ENCODE assay signal across 8 mouse cellular contexts in the genomic region with DNA sequence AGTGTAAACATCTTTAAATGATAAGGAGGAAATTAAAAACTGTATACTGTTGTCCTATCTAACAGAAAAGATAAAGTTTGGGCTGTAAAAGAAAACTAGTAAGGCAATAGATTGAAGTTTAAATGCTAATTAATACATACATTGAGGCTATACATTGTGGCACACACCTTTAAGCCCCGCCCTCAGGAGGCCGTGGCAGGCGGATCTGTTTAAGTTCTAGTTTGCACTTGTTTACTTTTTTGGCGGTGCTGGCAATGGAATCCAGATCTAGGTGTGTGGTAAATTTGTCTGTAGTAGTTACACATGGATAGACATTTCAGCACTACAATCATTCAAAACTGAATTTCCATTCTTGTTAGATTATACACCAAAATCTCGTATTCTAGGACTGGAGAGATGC. TPM values are rescaled to one million over a fixed set of nuclear protein-coding genes. Genes with fewer than 3 reads are reported as not detected.
A peak's percentile ranks its signal among the peaks of the same experiment; 100 is the strongest.
DNase-seq lines count a peak whose midpoint lies in the region; ATAC-seq and TF ChIP-seq lines count a peak whose summit lies in the region.

No protein-coding gene starts in this region.

- TF ChIP-seq POLR2A in bone marrow, adult 2 months (IDR thresholded peaks at IDR 0.05; ENCODE audit: borderline replicate concordance, control insufficient read depth, low read depth, low read length) = no peak
- TF ChIP-seq POLR2A in thymus, adult 2 months (IDR thresholded peaks at IDR 0.05; ENCODE audit: control insufficient read depth, extremely low read depth, insufficient read depth, low read length, poor library complexity) = no peak

- intact Hi-C loops in heart, postnatal 14 days (cut with DNase I) = no loop called here

- no peaks in the 10 kb centered on the region for H3K27me3 ChIP-seq in heart, embryonic 16.5 days (ENCODE audit: control insufficient read depth, insufficient read depth, low read length)
- H3K27me3 ChIP-seq in hindbrain, embryonic 14.5 days (ENCODE audit: control insufficient read depth, insufficient read depth, low read length) = no peaks in the 10 kb centered on the region
- no peaks in the 10 kb centered on the region for H3K27me3 ChIP-seq in midbrain, embryonic 14.5 days (ENCODE audit: control insufficient read depth, insufficient read depth, low read length)
- no peaks in the 10 kb centered on the region for H3K27me3 ChIP-seq in thymus, adult 2 months (ENCODE audit: control insufficient read depth, insufficient read depth, low read length)

- H3K9ac ChIP-seq in heart, embryonic 16.5 days (ENCODE audit: low read length) = peak overlapping the region; percentile 94; the same call in 1 of the 2 replicates
- H3K9ac ChIP-seq in hindbrain, embryonic 14.5 days = peak overlapping the region; percentile 91
- peak overlapping the region; percentile 74; the same call in 1 of the 2 replicates for H3K9ac ChIP-seq in midbrain, embryonic 14.5 days (replicated peaks; ENCODE audit: low read length)

- peaks cover 7% of the 10 kb centered on the region for H3K4me1 ChIP-seq in heart, embryonic 16.5 days (ENCODE audit: control insufficient read depth, insufficient read depth, low read length)
- H3K4me1 ChIP-seq in bone marrow, adult 2 months (ENCODE audit: control insufficient read depth, insufficient read depth, low read length) = no peaks in the 10 kb centered on the region
- peaks cover 14% of the 10 kb centered on the region for H3K4me1 ChIP-seq in hindbrain, embryonic 14.5 days (replicated peaks; ENCODE audit: control insufficient read depth, insufficient read depth, low read length)
- H3K4me1 ChIP-seq in midbrain, embryonic 14.5 days (ENCODE audit: control insufficient read depth, insufficient read depth, low read length) = peaks cover 13% of the 10 kb centered on the region
- no peaks in the 10 kb centered on the region; the same call in 1 of the 2 replicates for H3K4me1 ChIP-seq in thymus, adult 2 months (replicated peaks; ENCODE audit: control insufficient read depth, insufficient read depth, low read length)

- peak overlapping the region; percentile 75 for H3K4me2 ChIP-seq in heart, embryonic 16.5 days (ENCODE audit: low read depth, low read length)
- H3K4me2 ChIP-seq in hindbrain, embryonic 14.5 days (replicated peaks) = peak overlapping the region; percentile 59
- H3K4me2 ChIP-seq in midbrain, embryonic 14.5 days (ENCODE audit: low read length) = peak overlapping the region; percentile 58

- no peak for TF ChIP-seq CTCF in bone marrow, adult 2 months (IDR thresholded peaks at IDR 0.05; ENCODE audit: control insufficient read depth, insufficient read depth, low read length)
- TF ChIP-seq CTCF in thymus, adult 2 months (IDR thresholded peaks at IDR 0.05; ENCODE audit: borderline replicate concordance, control insufficient read depth, extremely low read depth, insufficient read depth, low read length, poor library complexity) = no peak

- H3K9me3 ChIP-seq in heart, embryonic 16.5 days (replicated peaks; ENCODE audit: control insufficient read depth, low read length) = 0 out of 2 replicates have a peak, but pooled peaks cover 3% of the 10 kb centered on the region
- H3K9me3 ChIP-seq in hindbrain, embryonic 14.5 days (ENCODE audit: control insufficient read depth, low read length) = 0 out of 2 replicates have a peak, but pooled peaks cover 8% of the 10 kb centered on the region
- 0 out of 2 replicates have a peak, but pooled peaks cover 5% of the 10 kb centered on the region for H3K9me3 ChIP-seq in midbrain, embryonic 14.5 days (ENCODE audit: control insufficient read depth, low read length)

- DNase-seq in heart, postnatal 14 days = no peak
- no peak for DNase-seq in hindbrain, embryonic 14.5 days (ENCODE audit: low spot score)
- DNase-seq in midbrain, embryonic 14.5 days = no peak
- no peak for DNase-seq in right cerebral cortex, adult 2 months (ENCODE audit: low spot score in 2 of 2)
- no peak for DNase-seq in thymus, adult 2 months
- DNase-seq in kidney, adult 18-20 months = no peak

- 58% methylated on average over 5 of the region's 5 CpGs for WGBS in heart, embryonic 16.5 days
- WGBS in bone marrow, adult 2 months = 60% methylated on average over 5 of the region's 5 CpGs
- WGBS in hindbrain, embryonic 14.5 days = 80% methylated on average over 5 of the region's 5 CpGs
- WGBS in midbrain, embryonic 14.5 days = 80% methylated on average over 5 of the region's 5 CpGs
- WGBS in thymus, adult 2 months = 79% methylated on average over 5 of the region's 5 CpGs

- H3K4me3 ChIP-seq in heart, embryonic 16.5 days (ENCODE audit: low read length) = peak overlapping the region; percentile 95
- H3K4me3 ChIP-seq in bone marrow, adult 2 months (replicated peaks; ENCODE audit: control insufficient read depth, low read depth, low read length) = peak overlapping the region; percentile 35
- H3K4me3 ChIP-seq in hindbrain, embryonic 14.5 days (replicated peaks; ENCODE audit: low read length) = peak overlapping the region; percentile 83
- peak overlapping the region; percentile 60 for H3K4me3 ChIP-seq in midbrain, embryonic 14.5 days (replicated peaks; ENCODE audit: low read depth, low read length)
- no peak overlapping the region for H3K4me3 ChIP-seq in thymus, adult 2 months (ENCODE audit: control insufficient read depth, insufficient read depth, low read length)

- no peak overlapping the region for H3K27ac ChIP-seq in heart, embryonic 16.5 days (ENCODE audit: low read length)
- H3K27ac ChIP-seq in bone marrow, adult 2 months (ENCODE audit: control insufficient read depth, insufficient read depth, low read depth, low read length, poor library complexity) = no peak overlapping the region
- no peak overlapping the region for H3K27ac ChIP-seq in hindbrain, embryonic 14.5 days
- no peak overlapping the region for H3K27ac ChIP-seq in midbrain, embryonic 14.5 days (replicated peaks; ENCODE audit: low read depth, low read length)
- no peak overlapping the region for H3K27ac ChIP-seq in thymus, adult 2 months (ENCODE audit: control insufficient read depth, insufficient read depth, low read length)

- ATAC-seq in heart, embryonic 16.5 days (replicated peaks; ENCODE audit: extremely low read depth, insufficient read depth, low FRiP score) = no peak
- no peak for ATAC-seq in hindbrain, embryonic 14.5 days (ENCODE audit: low FRiP score)
- ATAC-seq in midbrain, embryonic 14.5 days (ENCODE audit: low FRiP score, low TSS enrichment) = no peak

- H3K36me3 ChIP-seq in heart, embryonic 16.5 days (ENCODE audit: control insufficient read depth, insufficient read depth) = peaks cover 20% of the 10 kb centered on the region
- peaks cover 38% of the 10 kb centered on the region for H3K36me3 ChIP-seq in hindbrain, embryonic 14.5 days (replicated peaks; ENCODE audit: control insufficient read depth, insufficient read depth)
- peaks cover 42% of the 10 kb centered on the region for H3K36me3 ChIP-seq in midbrain, embryonic 14.5 days (ENCODE audit: control insufficient read depth, insufficient read depth, low read length)
- peaks cover 32% of the 10 kb centered on the region for H3K36me3 ChIP-seq in thymus, adult 2 months (ENCODE audit: control insufficient read depth, insufficient read depth, low read length)

RNA-seq across cellular contexts. Expression of gene Erlec1, which starts 1.3 kb away (rescaled TPM):
- polyA plus RNA-seq in heart, embryonic 16.5 days (2015; fragmentation: Nextera tagmentation; extraction: Ambion mirVana) = 8.9 and 9.6 TPM in 2 replicates
- 10 to 100 TPM; 36.4 to 42.0 TPM for total RNA-seq in heart, postnatal 14 days (2021)
- polyA plus RNA-seq in bone marrow, adult 2 months (2011; ENCODE audit: insufficient read depth, insufficient read length, low replicate concordance, missing spikeins) = 14.9 and 24.8 TPM in 2 replicates
- polyA plus RNA-seq in hindbrain, embryonic 14.5 days (2014; fragmentation: Nextera tagmentation; extraction: Ambion mirVana) = 13.9 and 15.5 TPM in 2 replicates
- 13.5 and 14.4 TPM in 2 replicates for polyA plus RNA-seq in midbrain, embryonic 14.5 days (2014; fragmentation: Nextera tagmentation; extraction: Ambion mirVana)
- polyA plus RNA-seq in thymus, adult 2 months (2012; rRNA removed) = 17.2 and 19.8 TPM in 2 replicates

RNA-seq across cellular contexts. Expression of gene Chac2, which starts 33.3 kb away (rescaled TPM):
- 17.6 and 20.8 TPM in 2 replicates for polyA plus RNA-seq in heart, embryonic 16.5 days (2015; fragmentation: Nextera tagmentation; extraction: Ambion mirVana)
- total RNA-seq in heart, postnatal 14 days (2021) = 10 to 100 TPM; 17.9 to 21.6 TPM
- polyA plus RNA-seq in bone marrow, adult 2 months (2011; ENCODE audit: insufficient read depth, insufficient read length, low replicate concordance, missing spikeins) = 14.8 and 15.8 TPM in 2 replicates
- polyA plus RNA-seq in hindbrain, embryonic 14.5 days (2014; fragmentation: Nextera tagmentation; extraction: Ambion mirVana) = 30.9 and 35.4 TPM in 2 replicates
- 33.5 and 38.5 TPM in 2 replicates for polyA plus RNA-seq in midbrain, embryonic 14.5 days (2014; fragmentation: Nextera tagmentation; extraction: Ambion mirVana)
- 2.3 and 3.2 TPM in 2 replicates for polyA plus RNA-seq in thymus, adult 2 months (2012; rRNA removed)
